ENCODE assay signal across 19 mouse cellular contexts in the genomic region with DNA sequence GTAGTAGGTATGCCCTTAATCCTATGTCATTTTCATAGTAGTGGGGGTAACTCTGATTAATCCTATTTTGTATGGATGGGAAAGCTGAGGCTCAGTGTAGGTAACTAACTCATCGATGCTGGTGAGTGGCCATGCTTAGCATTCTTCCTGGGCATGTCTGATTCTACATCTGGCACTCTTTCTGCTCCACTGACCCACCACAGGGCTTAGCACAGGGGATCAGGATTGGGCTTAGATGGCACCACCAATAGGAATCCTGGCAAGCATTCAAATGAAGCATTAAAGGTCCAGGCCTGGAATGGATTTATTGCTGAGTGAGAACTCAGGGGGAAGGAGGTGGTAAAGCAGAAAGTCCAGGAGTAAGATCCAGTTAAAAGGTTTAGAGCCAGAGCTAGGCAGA.
"Had no signal": no experiment of that assay in that cellular context is flagged by ENCODE, and none has a peak within 500 bp of the region (broad histone marks: within the 10 kb centered on the region; RNA-seq: fewer than 3 reads in every experiment).

No protein-coding gene starts in this region.

- H3K4me1 ChIP-seq: liver, embryonic 15.5 days; lung, embryonic 15.5 days; megakaryocyte, embryonic 14.5 days; midbrain, embryonic 13.5 days; midbrain, embryonic 15.5 days; neural tube, embryonic 12.5 days; stomach, embryonic 15.5 days had no signal

- H3K9ac ChIP-seq: liver, embryonic 15.5 days; liver, postnatal 0 days; lung, embryonic 15.5 days; midbrain, embryonic 13.5 days; midbrain, embryonic 15.5 days; neural tube, embryonic 12.5 days; stomach, embryonic 15.5 days had no signal

- H3K27me3 ChIP-seq: liver, embryonic 15.5 days; lung, embryonic 15.5 days; megakaryocyte, embryonic 14.5 days; midbrain, embryonic 13.5 days; midbrain, embryonic 15.5 days; neural tube, embryonic 12.5 days; stomach, embryonic 15.5 days had no signal

- H3K36me3 ChIP-seq: liver, embryonic 15.5 days; lung, embryonic 15.5 days; midbrain, embryonic 13.5 days; midbrain, embryonic 15.5 days; neural tube, embryonic 12.5 days; stomach, embryonic 15.5 days had no signal

- H3K4me2 ChIP-seq: liver, embryonic 15.5 days; lung, embryonic 15.5 days; midbrain, embryonic 11.5 days; midbrain, embryonic 13.5 days; midbrain, embryonic 15.5 days; neural tube, embryonic 12.5 days; stomach, embryonic 15.5 days had no signal

- H3K4me3 ChIP-seq: liver, embryonic 15.5 days; lung, embryonic 15.5 days; megakaryocyte, embryonic 14.5 days; midbrain, embryonic 13.5 days; midbrain, embryonic 15.5 days; neural tube, embryonic 12.5 days; stomach, embryonic 15.5 days had no signal

- DNase-seq: liver, postnatal 0 days; lung, adult 2 months; lung, postnatal 14 days; lung, postnatal 36 days; right cerebral cortex, postnatal 14 days; thymus, adult 2 months; thymus, postnatal 25 days; thymus, postnatal 4 days had no signal

- ATAC-seq: liver, postnatal 0 days; lung, postnatal 0 days; midbrain, embryonic 13.5 days; midbrain, embryonic 15.5 days had no signal

- H3K9me3 ChIP-seq: liver, embryonic 15.5 days; lung, embryonic 15.5 days; midbrain, embryonic 13.5 days; midbrain, embryonic 15.5 days; neural tube, embryonic 12.5 days; stomach, embryonic 15.5 days had no signal

- H3K27ac ChIP-seq: liver, embryonic 15.5 days; lung, embryonic 15.5 days; macrophage; midbrain, embryonic 13.5 days; midbrain, embryonic 15.5 days; neural tube, embryonic 12.5 days; stomach, embryonic 15.5 days; stomach, postnatal 0 days had no signal
